Mouse (Mus musculus): ENCODE results near the gene Vps16. TPM values are rescaled to one million over a fixed set of nuclear protein-coding genes. Genes with fewer than 3 reads are reported as not detected.

Vps16 gene
- total RNA-seq, 2 experiments from 2014 or later, result 57.5 to 58.1 TPM

- DNase-seq, result no peak
Measured at GRCm38 (mm10) chr2:130459576-130459975, 35.4 kb downstream of the Vps16 start.

- no peak for DNase-seq
Measured at GRCm38 (mm10) chr2:130461287-130462071, 37.3 kb downstream of the Vps16 start.

- DNase-seq, result no peak
Measured at GRCm38 (mm10) chr2:130466438-130466837, 42.3 kb downstream of the Vps16 start.

- DNase-seq, result no peak
Measured at GRCm38 (mm10) chr2:130469366-130469765, 45.2 kb downstream of the Vps16 start.

GRCm38 (mm10) chr2:130469935-130470334 lies 45.8 kb downstream of the Vps16 start:
- no peak for DNase-seq

- no peak for DNase-seq
Measured at GRCm38 (mm10) chr2:130472908-130473510, 48.9 kb downstream of the Vps16 start.

- DNase-seq, result no peak
Measured at GRCm38 (mm10) chr2:130475764-130476163, 51.6 kb downstream of the Vps16 start.

GRCm38 (mm10) chr2:130476666-130477297 lies 52.6 kb downstream of the Vps16 start:
- DNase-seq, result no peak

GRCm38 (mm10) chr2:130482177-130482576 lies 58.0 kb downstream of the Vps16 start:
- no peak for DNase-seq

- peak; percentile 41 for DNase-seq
Measured at GRCm38 (mm10) chr2:130482700-130483099, 58.6 kb downstream of the Vps16 start.

- no peak for DNase-seq
Measured at GRCm38 (mm10) chr2:130484206-130484605, 60.1 kb downstream of the Vps16 start.

- no peak for DNase-seq
Measured at GRCm38 (mm10) chr2:130488002-130488401, 63.9 kb downstream of the Vps16 start.

GRCm38 (mm10) chr2:130488600-130488999 lies 64.5 kb downstream of the Vps16 start:
- no peak for DNase-seq

GRCm38 (mm10) chr2:130491162-130491561 lies 67.0 kb downstream of the Vps16 start:
- no peak for DNase-seq

- peak; percentile 29 for DNase-seq
Measured at GRCm38 (mm10) chr2:130491587-130491986, 67.4 kb downstream of the Vps16 start.

Other genes starting within 250 kb of the Vps16 start
- gene Snrpb, start 244.9 kb upstream of the Vps16 start, total RNA-seq (2021), result 100 to 1,000 TPM; 194 to 204 TPM
- gene Tmc2, start 229.1 kb upstream of the Vps16 start, total RNA-seq (2021), result not detected
- gene Nop56, start 149.9 kb upstream of the Vps16 start, total RNA-seq (2021), result 10 to 100 TPM; 94.0 to 94.6 TPM
- gene Idh3b, start 139.8 kb upstream of the Vps16 start, total RNA-seq (2021), result 100 to 1,000 TPM; 814 to 881 TPM
- 1 to 10 TPM; 4.5 to 6.2 TPM for gene Ebf4, start 129.2 kb upstream of the Vps16 start, total RNA-seq (2021)
- gene Cpxm1, start 26.8 kb upstream of the Vps16 start, total RNA-seq (2021), result 10 to 100 TPM; 15.8 to 16.8 TPM
- not detected for gene Gm28372, start 19.1 kb upstream of the Vps16 start, total RNA-seq (2021)
- not detected for gene 1700020A23Rik, start 19.1 kb upstream of the Vps16 start, total RNA-seq (2021)
- not detected for gene Tmem239, start 17.9 kb upstream of the Vps16 start, total RNA-seq (2021)
- gene Pced1a, start 362 bp downstream of the Vps16 start, total RNA-seq (2021), result 10 to 100 TPM; 12.3 to 14.3 TPM
- 100 to 1,000 TPM in 1 of 2 experiments, 10 to 100 TPM in 1; 92.2 to 106 TPM for gene Ptpra, start 25.9 kb downstream of the Vps16 start, total RNA-seq (2021)
- gene Mrps26, start 139.4 kb downstream of the Vps16 start, total RNA-seq (2021), result 10 to 100 TPM; 69.8 to 74.0 TPM
- gene Oxt, start 151.8 kb downstream of the Vps16 start, total RNA-seq (2021), result not detected
- not detected for gene Avp, start 158.2 kb downstream of the Vps16 start, total RNA-seq (2021)
- 10 to 100 TPM; 12.0 to 12.6 TPM for gene Fastkd5, start 205.7 kb downstream of the Vps16 start, total RNA-seq (2021)
- 1 to 10 TPM; 5.5 to 5.6 TPM for gene Ubox5, start 205.7 kb downstream of the Vps16 start, total RNA-seq (2021)
- 1 to 10 TPM; 9.4 to 9.5 TPM for gene Lzts3, start 218.5 kb downstream of the Vps16 start, total RNA-seq (2021)
- 100 to 1,000 TPM; 145 to 155 TPM for gene Ddrgk1, start 240.3 kb downstream of the Vps16 start, total RNA-seq (2021)
- 10 to 100 TPM; 26.6 to 33.3 TPM for gene Itpa, start 243.3 kb downstream of the Vps16 start, total RNA-seq (2021)